Mouse (Mus musculus) hematopoietic stem cell, adult 5-6 weeks (primary cell): Measurements from ENCODE around the gene Acsf2. TPM values are rescaled to one million over a fixed set of nuclear protein-coding genes. Genes with fewer than 3 reads are reported as not detected.

ENCODE experiments used
- ATAC-seq, 2 experiments: fragments of 125-278 bp in 1 of 2; replicated peaks in 1 of 2; 2 replicates each; pipeline ENCODE4 v1.8.0; 2016 to 2017; ENCODE audit warnings: inconsistent platforms in 2 of 2, mild to moderate bottlenecking in 2 of 2, moderate number of reproducible peaks in 2 of 2, low read depth in 1 of 2, moderate TSS enrichment in 1 of 2; ENCODE audit not compliant: low FRiP score in 2 of 2, poor library complexity in 2 of 2, severe bottlenecking in 2 of 2, insufficient read depth in 1 of 2, low TSS enrichment in 1 of 2
- total RNA-seq: library from RNA; stranded (forward); fragments of 172-1452, 232-1000 nt; gene quantifications from 2 replicates; pipeline ENCODE4 v1.2.3, GENCODE M21; 2017

The Acsf2 gene
- total RNA-seq, 1 experiment from 2014 or later, result 10.4 TPM

DNA sequence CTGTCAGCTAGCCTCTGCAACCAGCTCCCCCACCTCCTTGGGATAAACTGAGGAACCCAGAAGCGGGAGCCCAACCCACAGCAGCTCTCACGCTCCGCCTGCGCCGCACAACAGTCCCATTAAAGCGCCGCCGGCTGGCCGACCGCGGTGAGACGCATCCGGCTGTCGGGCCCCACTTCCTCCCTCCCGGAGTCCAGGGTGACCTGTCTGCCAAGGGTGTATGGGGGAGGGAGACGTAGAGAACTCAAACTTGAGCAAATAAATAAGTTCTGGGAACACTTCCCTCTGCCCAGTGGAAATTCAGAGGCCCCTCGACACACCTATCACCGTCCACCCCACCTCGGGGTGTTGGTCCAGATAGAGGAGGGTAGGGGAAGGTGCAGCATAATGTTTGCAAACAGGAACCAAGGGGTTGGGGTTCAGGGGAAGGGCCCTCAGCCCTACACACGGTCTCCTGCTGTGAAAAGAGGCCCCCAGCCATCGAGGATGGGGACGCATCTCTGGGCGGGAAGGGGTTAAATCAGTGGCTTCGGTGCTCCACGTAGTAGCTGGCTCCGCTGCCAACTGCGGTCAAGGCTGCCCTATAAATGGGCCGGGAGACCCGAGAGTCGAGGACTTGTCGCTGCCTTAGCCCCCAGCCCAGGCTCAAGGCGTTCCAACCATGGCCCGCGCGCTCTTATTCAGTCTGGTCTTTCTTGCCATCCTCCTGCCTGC is 37.1 kb downstream of the Acsf2 start, which contains the start of gene Chad:
TSS of gene Chad (plus strand) at position 611 of the 714 bp plus-strand sequence.
- ATAC-seq, result peak; percentile 74 to 79

DNA sequence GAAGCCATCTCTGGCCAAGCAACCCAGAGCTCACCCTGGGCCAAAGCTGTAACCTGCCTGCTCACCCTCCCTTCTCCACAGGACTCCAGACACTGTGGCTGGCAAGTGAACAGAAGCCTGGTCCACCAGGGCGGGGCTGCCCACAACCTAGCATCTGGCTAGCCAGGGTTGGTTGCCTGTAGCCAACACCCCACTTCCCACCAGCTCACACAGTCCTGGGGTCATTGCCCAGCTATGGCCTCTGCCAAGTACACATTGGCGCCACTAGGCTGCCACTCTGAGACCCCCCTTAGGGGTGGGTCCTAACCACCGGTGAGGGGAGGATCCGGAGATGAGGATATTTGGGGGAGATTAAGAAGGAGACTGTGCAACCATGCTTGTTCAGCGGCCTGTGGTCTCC is 37.9 kb downstream of the Acsf2 start:
- ATAC-seq, result peak; percentile 22 to 33; a peak in 3 of 4 replicates

DNA sequence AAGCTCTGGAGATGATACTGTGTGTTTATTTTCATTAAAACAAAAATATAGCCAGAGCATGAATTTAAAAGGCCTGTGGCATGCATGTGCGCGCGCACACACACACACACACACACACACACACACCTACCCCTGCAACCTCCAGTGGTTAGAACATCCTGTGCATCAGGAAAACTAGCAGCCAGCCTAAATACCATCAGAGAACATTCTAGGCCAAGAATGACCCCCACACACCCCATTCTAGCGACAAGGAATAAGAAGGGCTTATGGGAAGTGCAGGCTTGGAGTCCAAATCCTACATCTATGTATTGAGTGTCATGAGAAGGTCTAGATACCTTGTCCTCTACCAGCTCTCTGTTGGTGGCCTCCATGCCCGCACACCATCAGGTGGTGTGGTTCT is 38.3 kb downstream of the Acsf2 start:
- ATAC-seq, result no peak

DNA sequence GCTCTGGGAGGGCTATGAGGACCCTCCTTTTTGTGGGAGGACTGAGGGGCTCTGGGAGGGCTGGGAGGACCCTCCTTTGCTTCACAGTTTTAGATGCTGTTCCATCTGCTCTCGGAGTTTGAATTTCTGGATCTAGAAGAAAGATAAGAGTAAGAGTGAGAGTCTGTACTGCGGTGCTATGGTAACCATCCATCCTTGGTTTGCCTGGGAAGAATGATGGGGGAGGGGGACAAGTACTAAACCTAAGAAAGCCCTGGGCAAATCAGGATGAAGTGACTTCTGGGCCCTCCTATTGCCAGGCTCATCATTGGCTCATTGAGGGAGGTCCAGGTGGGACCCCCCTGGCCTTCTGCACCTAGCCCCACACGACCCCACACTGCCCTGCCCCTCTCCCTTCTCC is 43.4 kb downstream of the Acsf2 start:
- no peak for ATAC-seq

DNA sequence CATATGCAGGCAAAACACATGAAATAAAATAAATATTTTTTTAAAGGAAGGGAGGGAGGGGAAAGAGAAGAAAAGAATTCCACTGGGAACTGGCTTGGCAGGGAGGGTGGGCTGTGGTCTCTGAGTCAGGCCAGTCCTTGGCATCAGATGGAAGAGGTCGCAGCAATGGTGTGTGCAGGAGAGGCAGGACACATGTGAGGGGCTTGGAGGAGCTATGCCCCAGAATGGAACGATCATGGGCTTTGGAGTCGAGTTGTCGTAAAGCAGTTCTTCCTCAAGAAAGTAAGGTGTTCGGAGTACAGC is 51.3 kb downstream of the Acsf2 start:
- no peak for ATAC-seq

DNA sequence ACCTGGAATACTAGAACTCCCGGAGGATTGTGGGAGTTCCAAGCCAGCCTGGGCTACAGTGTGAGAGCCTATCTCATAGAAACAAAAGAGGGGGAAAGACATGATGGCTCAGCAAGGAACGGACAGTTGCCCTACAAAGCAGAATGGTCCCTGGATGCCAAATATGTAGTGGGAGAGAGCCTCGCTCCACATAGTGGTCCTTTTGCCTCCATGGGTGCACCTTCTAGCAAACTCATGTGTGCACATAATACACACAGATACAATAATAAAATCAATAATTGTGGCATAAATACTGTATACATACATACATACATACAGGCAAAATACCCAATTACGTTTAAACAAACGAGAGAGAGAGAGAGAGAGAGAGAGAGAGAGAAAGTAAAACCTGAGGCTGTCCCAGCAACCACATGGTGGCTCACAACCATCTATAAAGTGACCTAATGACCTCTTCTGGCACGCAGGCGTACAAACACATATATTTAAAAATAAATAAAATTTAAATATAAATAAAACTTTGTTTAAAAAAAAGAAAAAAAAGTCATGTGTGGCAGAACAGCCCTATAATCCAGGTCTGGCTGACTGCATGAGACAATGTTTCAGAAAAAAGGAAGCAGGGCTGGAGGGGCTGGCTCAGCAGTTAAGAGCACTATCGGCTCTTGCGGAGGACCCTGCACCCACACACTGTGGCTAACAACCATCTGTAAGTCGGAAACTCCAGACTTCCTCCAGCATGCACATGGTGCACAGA is 51.8 kb downstream of the Acsf2 start:
- peak; percentile 76 to 77 for ATAC-seq

DNA sequence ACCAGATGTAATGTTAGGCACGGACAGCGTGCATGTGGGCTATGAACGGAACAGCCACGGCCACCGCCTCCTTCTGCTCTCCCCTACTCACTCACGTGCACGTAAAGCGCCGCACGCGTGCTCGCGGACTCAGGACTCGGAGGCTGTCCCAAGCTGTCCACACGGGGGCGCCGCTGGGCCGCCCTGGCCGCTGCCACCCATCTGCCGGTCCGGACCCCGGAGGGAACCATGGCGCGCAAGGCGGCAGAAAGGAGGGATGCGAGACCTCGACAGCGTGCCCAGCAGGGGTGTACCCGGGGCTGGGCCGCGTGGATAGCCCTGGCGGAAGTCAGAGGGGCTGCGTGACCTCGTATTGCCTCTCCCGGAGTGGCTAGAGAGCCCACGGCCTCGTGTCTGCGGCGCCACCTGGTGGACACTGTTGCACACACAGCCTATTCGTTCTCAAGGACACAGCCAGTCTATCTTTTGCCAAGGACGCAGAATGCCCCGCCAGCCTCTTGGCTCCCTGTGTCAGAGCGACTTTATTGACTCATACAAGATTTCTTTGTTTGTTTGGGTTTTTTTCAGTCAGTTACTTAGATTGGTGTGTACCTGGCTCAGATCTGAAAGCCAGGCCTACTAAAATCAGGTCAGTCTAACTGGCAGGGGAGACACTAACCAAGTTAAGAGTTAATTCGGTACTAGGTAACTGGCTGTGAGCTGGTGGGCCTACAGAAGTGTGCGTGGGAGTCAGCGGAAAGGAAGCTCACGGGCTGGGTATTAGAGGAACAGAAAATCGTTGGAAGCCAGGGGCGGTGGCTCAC is 52.6 kb downstream of the Acsf2 start, which contains the start of gene Rsad1:
TSS of gene Rsad1 (minus strand) at position 368 of the 803 bp plus-strand sequence.
- ATAC-seq, result peak; percentile 80 to 85

DNA sequence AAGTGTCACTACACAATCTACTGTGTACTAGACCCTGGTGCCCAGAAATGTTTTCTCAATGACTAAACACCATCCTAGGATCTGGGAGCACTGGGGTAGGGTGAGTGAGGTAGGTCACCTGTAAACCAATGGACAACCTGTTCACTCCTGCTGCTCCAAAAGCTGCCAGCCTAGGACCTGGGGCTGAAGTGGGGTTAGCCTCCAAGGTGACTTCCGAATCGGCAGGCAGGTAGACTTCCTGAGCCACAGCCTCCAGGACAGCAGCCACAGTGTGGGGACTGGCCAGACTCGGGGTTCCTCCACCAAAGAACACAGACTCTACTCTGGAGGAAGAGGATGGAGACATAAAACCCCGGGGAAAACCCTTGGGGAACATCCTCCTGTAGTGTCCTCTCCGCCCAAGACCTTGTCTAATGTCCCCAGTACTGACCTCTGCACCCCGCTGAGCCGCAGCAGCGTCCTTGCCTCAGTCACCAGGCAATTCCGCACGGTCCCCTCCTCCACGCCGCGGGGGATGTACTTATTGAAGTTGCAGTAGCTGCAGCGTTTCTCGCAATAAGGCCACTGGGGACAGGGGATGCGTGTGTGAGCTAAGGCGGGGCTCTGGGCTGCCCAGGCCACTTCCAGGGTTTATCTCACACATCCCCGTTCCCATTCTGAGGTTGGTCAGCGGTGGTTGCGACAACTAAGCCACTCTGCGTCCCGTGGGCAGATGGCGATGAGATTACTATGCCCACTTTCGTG is 53.5 kb downstream of the Acsf2 start:
- 0 out of 4 replicates have a peak, but pooled peaks of 1 of the 2 experiments have one; percentile 9 for ATAC-seq

DNA sequence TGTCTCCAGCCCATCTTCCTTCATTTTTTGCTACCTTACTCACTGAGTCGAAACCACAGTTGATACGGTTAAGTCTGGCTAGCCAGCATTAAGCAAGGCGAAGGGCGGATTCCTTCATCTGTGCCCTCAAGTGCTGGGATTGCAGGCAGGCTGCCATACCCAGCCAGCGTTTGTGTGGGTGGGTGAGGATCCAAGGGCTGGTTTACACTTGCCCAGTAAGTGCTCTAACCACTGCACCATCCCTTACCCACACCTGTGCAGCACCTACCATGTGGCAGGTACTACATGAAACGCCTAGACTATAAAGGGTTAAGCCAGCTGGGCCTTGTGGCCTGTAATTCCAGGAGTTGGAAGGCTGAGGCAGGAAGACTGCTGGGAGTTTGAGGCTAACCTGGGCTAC is 54.4 kb downstream of the Acsf2 start:
- ATAC-seq, result no peak

DNA sequence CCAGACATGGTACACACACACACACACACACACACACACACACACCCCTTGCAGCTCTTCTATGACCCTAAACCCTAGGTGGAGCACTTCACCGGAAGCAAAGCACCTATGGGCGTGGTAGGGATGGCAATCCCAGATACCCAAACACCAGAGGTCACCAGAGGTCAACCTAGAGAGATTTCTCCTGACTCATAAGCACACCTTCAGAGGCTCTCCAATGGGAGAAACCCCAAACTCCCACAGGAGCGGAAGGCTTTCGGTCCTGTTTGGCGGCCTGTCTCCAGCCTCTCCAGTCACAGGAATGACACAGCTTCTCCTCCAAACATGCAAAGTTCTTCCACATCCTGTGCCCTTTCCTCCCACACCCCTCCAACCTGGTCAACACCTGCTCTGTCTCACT is 55.3 kb downstream of the Acsf2 start:
- ATAC-seq, result no peak

DNA sequence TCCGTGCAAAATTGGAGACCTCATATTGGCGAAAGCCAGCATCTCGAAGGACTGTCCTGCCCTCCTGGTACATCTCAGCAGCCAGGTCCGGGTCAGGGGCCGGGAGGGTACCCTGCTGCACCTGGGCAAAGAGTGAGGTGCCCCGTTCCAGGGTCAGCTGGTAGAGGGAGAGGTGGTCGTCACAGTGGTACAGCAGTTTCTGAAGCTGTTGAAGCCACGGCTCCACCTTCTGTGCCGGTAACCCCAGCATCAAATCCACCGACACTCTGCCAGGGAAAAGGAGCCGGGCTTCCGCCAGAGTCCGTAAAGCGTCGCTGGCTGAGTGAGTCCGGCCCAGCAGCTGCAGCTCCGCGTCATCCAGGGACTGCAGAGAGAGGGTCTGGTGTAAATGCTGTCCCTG is 57.2 kb downstream of the Acsf2 start:
- ATAC-seq, result no peak

DNA sequence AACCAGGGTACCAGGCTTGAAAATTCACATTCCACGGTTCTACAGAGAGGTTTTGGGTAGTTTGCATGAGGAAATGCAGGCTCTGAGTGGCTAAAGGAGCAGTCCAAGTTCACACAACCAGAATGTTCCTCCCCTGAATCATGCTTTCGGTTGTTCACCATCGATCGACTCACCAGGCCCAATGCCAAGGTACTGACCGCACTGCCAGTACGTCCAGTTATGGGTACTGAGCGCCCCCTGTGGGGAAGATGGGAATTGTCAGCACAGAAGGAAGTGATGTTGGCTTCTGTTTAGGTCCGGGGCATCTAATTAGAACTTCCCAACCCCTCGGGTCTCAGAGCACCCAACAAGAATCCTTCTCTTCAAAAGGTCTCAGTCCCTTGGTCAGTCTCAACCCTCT is 57.7 kb downstream of the Acsf2 start:
- peak; percentile 69 to 74 for ATAC-seq

DNA sequence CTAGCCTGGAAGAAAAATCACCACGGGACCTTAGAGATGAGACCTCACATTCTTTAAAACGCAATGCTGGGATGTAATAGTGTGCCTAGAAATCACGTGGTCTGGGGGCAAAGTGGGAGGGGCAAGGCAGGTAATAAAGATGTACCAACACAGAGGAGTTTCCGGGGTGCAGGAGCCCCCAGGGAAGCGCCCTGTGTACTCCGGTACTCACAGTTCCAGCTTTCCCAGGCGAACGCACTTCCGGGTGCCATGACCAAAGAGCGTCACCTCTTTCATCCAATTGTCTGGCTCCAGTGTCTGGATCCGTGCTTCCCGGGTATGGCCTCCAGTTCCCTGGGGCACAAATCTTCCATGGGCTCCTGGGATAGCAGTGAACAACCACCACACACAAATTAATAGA is 58.3 kb downstream of the Acsf2 start:
- ATAC-seq, result no peak

DNA sequence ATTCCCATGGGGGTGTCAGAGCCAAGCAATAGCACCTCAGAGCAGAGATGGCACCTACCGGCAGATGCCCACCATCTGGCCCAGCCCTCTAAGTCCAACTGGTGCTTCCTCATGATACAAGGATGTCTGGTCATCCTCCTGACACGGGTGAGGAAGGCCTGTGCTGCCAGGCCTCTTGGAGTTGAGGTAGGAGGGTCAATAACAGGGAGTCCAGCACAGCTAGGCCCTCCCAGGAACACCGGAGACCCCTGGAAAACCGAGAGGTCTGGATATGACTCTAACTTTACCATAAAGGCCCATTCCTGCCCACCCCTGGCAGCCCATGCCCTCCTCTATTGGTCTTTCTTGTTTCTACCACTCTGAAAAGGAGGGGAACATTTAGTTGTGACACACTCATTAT is 59.3 kb downstream of the Acsf2 start:
- no peak for ATAC-seq

DNA sequence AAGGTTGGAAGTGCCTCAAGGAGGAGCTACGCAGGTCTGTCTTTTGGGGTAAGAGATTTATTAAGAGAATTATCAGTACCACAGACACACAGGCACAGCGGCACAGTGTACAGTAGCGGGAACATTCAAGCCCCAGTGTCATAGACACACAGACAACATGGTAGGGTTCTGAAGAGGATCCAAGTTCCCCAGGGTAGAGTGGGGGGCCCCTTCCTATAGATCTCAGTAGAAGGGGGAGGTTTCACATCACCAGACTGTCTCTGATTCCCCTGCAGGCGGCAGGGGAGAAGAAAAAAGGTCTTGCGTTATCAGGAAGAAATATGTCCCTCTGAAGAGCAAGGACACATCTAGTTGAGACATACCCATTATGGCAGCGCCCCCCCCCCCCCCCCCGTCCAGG is 61.9 kb downstream of the Acsf2 start:
- no peak for ATAC-seq

DNA sequence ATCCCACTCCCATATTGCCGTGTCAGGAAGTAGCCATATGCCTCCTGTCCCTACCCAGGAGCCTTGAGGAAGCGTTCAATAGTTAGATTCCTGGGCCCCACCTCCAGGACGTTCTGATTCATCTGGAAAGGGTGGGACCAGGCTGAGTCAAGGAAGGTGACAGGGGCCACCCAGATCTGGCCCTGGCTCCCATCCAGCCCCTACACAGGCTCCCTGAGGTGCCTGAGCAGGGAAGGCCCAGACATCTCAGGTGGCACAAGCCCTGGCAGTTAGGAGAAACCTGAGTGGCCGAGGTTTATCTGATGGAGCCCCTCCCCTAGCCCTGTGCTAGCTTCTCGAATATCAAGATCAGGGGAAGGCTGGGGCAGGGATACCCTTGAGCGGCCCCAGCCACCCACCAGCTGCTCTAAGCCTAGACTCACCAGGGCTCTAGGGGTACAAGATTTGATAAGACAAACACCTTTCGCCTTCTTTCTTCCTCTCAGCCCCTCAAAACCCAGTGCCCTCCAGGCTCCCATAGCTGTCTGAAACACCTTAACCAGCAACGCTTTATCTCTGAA is 62.9 kb downstream of the Acsf2 start:
- no peak for ATAC-seq

DNA sequence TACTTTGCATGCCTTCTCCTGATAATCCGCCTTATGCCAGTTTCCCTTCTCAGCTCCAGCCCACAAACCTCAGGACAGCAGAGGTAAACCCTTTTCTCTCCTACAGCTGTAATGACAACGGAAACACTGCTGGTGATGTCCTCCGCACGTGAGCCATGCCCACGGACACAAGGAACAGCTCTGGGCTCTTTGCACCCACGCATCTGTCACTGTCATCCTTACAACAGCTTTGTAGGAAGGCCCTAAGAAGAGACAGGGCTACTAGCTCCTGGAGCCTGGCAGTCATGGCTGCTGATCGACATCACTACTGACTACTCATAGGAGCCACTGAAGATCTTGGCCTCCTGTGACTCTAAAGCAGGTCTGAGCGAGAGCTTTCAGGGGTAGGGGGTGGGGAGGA is 68.5 kb downstream of the Acsf2 start:
- ATAC-seq, result no peak
